Mouse (Mus musculus) heart, adult 2 months (tissue): ENCODE results near the gene Surf6.

Experiments
- CTCF ChIP-seq: fragments of 200-600 bp; IDR thresholded peaks from 2 replicates; pipeline ENCODE4 v1.8.1; 2022; ENCODE audit warnings: antibody characterized with exemption, mild to moderate bottlenecking, moderate library complexity
- POLR2A ChIP-seq: fragments of 200-500 bp; IDR thresholded peaks from 2 replicates; pipeline ENCODE4 v1.6.1; 2011; ENCODE audit warnings: mild to moderate bottlenecking, low read depth, low read length, control low read depth; ENCODE audit not compliant: insufficient read depth

DNA sequence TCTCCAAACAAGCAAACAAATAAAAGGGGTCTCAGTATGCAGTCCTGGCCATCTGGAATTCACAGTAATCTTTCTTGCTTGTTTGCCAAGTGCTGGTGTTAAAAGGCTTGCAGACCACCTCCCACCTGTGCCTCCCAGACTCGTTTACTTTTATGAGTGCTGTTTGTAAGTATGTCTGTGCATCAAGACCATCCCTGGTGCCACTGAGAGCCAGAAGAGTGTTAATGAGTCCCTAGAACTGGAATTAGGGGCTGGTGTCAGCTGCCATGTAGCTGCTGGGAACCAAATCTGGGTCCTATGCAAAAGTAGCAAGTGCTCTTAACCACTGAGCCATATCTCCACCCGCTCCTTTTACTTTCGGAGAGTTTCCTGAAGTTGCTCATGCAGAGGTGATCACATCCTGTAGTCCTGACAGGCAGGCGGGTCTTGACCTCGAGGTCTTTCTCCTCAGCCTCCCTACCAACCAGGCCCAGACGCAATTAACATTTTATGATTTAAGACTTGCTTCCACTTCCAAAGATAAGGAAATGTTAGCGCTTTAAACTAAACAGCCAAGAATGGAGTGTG, 762 bp downstream of the Surf6 start:
- TF ChIP-seq CTCF (no peak), POLR2A (no peak)
